Mouse (Mus musculus) 416B (cell line): Measurements from ENCODE around the gene Alg3.

ENCODE experiments used
- DNase-seq: peaks from one replicate; pipeline ENCODE4 v3.0.0; 2011; ENCODE audit warnings: low read depth

Gene Alg3

DNA sequence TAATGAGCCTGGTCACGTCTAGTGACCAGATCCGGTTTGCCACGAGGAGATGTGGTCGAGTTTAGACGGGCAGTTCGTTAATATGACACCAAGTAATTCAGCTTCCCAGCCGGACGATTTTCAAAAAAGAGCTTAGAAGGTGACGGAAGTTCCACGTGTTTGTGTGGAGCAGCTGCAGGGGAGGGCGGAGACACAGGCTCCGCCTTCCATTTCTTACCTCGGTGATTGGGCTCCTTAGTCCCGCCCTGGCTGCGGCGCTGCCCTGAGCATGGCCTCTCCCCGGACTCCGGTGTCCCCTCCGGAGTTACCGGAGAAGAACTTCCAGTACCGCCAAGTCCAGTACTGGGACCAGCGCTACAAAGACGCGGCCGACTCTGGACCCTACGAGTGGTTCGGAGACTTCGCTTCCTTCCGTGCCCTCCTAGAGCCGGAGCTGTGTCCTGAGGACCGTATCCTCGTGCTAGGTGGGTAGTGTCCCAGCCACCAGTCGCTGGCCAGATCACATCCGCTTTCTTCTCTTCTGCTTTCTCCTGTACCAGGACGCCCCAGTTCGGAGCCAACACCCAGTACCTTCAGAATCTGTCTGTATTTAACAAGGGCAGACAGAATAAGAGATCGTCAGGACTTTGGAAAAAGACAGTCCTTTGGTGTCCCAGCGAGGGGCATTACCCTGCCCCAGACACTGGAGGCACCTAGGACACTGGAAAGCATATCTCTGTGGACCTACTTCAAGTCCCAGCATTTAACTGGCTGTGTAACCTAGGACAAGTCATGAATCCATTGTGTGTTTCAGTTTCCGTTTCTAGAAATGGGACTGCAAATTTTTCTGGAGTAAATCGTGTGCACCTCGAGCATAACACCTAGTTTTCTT, at the start of gene Alg3, which contains the start of the genes Eef1akmt4 and Gm49333:
Gene Alg3, minus strand, starts transcription at position 379 of the 871 bp plus-strand sequence.
Gene Eef1akmt4, plus strand, starts transcription at position 237 of the 871 bp plus-strand sequence.
Gene Gm49333, plus strand, starts transcription at position 254 of the 871 bp plus-strand sequence.
- peak; percentile 99 for DNase-seq

DNA sequence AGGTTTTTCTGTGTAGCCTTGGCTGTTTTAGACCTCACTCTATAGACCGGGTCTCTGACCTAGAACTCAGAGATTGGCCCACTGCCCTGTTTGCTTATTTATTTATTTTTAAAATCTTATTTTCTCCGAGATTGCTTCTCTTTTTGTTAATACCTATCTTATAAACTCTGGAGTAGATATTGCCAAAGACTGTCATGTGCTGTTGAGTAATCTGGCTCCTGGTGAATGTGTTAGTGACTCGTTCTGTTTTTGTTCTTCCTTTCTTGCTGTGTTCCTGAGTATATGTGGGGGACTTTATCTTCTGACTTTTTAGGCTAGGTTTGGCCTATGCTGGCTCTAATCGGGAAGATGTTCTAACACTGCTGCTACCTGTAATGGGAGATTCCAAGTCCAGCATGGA, 46.1 kb upstream of the Alg3 start:
- DNase-seq, result no peak

DNA sequence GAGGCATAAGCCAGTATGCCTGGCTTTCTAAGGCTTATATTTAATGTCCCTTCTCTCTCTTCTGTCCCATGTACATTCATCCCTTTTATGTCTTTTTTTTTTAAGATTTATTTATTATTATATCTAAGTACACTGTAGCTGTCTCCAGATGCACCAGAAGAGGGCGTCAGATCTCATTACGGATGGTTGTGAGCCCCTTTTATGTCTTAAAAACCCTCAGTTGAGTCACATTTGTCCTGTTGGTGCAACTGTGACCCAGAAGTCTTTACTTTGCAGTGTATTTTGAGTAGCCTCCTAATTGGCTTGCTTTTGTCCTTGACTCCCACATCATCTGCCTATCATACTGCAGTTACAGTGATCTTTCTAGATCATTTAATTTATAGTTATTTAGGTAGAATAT, 41.8 kb upstream of the Alg3 start:
- peak; percentile 64 for DNase-seq

DNA sequence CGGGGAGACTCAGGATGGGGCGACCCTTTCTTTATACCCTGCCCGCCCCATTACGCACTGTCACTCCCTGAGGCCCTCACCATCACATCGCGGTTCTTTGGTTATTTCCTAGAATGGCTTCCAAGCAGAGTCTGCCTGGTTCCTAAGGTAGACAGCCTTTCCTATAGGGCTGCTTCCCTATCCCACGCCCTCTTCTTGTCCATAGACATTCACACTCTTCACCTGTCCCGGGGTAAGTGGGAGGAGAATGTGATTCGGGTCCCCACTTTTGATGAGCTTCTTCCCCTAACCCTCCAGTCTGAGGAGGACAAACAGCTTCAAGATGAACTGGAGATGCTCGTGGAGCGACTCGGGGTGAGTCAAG, 40.4 kb upstream of the Alg3 start:
- DNase-seq, result no peak

DNA sequence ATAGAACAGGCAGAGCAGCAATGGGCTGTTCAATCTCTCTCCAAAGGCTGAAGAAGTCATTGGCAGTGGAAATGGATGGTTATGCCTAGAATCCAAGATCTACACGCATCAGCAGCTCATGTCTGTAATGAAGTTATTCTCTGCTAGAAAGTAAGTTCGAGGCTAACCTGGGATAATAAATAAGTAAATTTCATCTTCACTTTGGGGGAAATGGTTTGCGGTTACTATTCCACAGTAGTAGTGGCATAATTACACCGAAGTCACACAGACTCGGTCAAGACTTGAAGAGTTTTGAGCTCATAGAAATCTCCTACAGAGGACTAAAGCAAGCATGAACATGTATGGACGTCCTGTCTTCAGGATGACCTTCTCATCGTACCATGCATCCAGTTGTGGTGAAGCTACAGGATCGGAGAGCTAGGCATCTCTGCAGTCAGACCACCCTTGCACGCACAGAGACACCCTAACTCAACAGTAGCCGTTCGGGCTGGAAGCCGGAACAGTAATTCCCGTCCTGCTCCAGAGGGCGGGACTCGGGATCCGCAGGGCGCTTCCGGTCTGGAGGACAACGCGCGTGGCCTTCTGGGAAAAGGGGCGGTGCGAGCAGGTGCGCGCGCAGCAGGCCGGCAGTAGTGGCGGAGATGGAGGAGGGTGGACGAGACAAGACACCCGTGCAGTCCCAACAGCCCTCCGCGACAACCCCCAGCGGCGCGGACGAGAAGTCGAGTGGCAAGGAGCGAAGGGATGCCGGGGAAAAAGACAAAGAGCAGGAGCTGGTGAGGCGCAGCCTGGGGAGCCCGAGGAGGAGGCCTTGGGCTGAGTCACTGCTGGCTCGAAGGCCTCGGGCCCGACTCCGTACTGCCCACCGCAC, 39.8 kb upstream of the Alg3 start, which contains the start of gene Psmd2:
Gene Psmd2, plus strand, starts transcription at position 577 of the 871 bp plus-strand sequence.
- DNase-seq, result peak; percentile 92

DNA sequence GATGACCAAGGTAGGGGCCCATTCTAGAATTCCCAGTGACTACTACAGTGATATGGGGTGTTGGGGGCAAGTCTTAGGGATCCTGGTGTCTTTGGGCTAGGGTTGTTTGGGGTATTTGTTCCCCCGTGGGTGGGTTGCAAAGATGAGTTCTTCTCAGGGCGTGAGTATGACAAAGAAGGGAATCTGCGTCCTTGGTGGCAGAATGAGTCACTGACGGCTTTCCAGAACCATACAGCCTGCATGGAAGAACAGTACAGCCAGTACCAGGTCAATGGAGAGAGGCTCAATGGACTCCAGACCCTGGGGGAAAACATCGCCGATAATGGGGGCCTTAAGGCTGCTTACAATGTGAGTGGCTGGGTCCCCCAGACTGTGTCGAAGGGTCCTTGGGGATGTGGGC, 32.4 kb upstream of the Alg3 start:
- DNase-seq, result no peak

DNA sequence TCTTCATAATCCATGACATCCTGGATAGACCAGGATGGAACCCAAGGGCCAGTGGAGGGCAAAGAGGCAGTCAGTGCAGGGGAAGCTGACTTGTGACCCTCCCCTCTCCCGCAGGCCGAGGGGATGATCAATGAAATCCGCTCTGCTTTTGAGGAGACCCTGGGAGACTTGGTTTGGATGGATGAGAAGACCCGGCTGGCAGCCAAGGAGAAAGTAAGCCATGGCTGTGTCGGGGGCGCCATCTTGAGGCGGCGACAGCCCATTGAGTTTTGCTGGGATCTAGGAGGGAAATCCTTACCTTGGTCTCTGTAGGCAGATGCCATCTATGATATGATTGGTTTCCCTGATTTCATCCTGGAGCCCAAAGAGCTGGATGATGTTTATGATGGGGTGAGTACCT, 30.6 kb upstream of the Alg3 start:
- DNase-seq, result peak; percentile 64

DNA sequence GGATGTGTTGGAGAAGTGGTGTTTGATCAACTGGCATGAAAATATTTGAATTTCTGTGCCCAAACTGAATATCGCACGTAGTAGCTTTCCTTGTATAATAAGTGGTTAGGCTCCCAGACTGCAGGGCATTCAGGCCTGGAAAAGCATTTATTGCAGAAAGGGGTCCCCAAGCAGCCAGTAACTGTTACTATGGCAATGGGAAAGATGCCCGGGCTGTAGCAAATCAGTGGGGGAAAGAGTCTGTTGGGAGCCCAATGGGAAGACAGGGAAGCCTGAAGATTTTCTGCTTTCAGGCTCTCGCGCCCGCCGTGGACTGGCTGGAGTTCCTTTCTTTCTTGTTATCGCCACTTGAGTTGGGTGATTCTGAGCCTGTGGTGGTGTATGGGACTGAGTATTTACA, 26.8 kb upstream of the Alg3 start:
- no peak for DNase-seq

DNA sequence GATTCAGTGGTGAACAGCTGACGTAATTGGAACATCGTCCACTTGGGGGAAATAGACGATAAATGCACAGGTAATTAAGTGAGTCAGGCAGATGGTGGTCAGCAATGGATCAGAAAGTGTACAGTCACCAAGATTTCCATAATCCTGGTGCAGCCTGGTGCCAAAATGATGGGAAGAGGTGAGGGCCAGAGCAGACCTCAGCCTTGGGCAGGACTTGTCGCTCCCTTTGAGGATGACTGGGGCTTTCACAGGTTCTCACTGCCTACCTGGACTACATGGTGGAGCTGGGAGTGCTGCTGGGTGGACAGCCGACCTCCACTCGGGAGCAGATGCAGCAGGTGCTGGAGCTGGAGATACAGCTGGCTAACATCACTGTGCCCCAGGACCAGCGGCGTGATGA, 25.9 kb upstream of the Alg3 start:
- no peak for DNase-seq

DNA sequence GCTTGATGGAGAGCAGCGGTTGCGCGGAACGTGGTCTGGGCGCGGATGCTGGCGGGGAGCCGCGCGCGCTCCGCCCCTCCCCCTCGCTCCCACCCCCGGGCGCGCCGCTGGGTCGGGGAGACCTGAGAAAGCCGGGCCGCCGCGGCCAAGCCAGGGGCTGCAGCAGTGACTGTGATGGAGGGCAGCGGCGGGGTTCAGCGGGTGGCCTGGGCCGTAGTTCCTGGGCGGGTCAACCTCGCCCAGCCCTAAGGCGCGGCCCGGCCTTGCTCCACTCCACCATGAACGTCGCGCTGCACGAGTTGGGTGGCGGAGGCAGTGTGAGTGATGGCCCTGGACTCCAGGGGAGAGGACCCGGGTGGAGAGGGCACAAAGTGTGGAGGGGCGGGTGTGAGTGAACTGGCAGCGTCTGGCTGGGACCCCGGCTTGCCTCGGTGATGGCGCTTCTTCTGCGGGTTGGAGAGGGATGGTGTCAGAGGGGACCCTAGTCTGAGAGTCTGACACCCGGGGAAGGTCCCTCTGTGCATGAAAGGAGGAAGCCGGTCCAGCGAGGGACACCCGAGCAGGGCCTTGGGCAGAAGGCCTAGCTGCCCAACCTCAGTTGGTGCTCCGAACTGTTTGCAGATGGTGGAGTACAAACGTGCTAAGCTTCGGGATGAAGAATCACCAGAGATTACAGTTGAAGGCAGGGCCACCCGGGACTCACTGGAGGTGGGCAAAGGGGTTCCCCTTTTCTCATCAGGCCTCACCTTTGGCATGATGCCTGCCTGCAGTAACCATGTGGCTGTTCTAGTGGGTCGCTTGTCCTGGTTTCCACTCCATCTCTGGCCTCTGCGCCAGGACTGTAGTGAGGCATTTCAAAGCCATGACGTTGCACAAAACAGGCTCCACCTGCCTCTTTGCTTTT, 18.4 kb upstream of the Alg3 start, which contains the start of gene Ece2:
Gene Ece2, plus strand, starts transcription at position 98 of the 904 bp plus-strand sequence.
- no peak for DNase-seq

DNA sequence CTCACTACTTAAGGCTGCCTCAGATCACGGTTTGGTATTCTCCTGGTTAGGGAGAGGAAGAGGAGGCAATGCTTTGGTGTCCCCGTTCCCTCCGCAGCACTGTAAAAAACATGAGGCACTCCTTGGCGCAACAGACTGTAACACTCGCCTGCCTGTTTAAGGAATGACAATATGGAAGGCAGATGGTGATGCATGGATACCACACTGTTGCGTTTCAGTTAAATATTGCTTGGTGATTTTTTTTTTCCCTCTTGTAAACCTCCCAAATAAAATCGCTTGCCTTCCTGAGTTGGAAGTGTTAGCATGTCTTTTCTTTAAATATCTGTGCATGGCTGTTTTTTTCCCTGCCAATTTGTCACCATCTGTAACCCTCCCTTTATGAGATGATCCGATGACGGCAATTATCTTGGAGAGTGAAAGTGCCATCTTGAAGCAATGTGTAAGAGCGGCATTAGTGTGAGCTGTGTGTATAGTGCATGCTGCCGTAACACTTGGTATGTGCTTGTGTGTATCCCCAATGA, 17.4 kb upstream of the Alg3 start:
- DNase-seq, result no peak

DNA sequence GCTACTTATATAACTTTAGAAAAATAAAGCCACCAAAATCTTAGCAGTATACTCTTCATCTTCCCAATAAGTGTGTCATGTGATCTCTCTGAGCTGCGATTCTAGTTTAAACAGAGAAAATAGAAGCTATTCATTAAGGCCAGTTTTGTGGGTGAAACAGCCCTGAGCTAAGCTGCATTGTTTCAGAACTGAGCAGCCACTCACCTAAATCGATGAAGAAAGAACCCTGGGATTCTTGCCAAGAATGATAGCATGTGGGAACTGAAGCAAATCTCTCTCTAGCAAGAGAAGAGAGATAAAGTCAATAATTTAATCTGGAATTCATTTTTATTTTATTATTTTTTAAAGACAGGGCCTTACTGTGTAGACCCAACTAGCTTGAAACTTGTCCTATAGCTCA, 11.7 kb upstream of the Alg3 start:
- DNase-seq, result peak; percentile 17

DNA sequence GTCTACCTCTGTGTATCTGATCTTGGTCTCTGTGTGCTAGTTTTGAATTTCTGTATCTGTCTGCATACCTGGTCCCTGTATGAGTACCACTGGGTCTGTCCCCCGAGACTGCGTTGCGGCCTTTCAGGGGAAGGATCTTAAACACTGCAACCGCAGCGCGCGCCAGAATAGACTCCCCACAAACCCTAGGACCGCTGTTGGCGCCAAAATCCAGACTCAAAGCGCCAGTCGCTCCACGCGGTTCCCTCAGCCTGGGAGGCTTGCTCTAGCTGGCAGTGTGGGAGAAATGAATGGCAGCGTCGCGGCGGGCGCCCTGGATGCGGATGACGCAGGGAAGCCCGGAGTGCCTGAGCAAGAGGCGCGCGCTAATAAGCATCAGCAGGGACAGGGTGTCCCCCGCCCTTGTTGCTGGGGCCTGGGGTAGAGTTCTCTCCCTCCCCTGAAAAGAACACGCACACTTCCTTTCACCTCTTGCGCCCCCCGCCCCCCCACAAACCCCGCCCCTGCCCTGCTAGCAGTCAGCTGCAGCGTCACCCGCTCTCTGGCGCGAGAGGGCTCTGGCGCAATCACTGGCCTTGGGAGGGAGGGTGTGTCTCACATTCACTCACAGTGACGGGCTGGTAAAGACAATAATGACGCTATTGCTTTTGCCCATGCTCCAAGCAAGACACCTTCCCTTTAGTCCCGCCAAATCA, 10.6 kb upstream of the Alg3 start:
- peak; percentile 96 for DNase-seq

DNA sequence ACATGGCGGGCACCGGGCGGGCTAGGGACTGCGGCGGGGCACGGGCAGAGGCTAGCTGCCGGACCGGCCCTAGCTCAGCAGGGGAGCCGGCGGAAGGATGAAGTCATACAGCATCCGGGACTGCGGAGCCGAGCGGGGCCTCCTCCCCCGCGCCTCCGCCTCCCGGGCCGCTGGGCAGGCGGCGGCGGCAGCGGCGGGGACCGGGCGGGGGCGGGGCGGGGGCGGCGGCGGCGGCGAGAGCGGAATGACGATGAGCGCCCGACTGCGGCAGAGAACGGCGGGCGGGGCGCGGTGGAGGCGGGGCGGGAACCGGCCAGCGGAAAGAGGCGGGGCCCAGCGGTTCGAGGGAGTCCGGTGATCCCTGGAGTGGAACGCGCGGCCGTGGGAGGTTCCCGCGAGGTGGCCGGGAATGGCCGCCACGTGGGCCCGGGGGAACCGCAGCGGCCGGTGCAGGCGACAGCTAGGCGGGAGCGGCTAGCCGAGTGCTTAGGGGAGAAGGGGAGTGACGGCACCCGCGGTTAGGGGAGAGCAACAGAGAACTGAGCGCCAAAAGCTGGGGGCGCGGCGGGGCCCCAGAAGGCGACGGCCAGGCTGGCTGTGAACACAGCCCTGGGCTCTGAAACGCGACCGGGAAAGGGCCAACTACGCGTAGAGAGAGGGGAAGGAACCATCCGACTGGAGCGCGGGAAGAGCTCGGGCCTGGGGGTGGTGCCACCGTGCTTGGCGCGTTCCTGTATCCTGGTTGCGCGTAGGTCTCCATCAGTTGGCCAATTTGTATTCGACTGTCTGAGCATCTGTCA, 9.9 kb upstream of the Alg3 start, which contains the start of gene Camk2n2:
Gene Camk2n2, minus strand, starts transcription at position 97 of the 800 bp plus-strand sequence.
- peak; percentile 62 for DNase-seq

DNA sequence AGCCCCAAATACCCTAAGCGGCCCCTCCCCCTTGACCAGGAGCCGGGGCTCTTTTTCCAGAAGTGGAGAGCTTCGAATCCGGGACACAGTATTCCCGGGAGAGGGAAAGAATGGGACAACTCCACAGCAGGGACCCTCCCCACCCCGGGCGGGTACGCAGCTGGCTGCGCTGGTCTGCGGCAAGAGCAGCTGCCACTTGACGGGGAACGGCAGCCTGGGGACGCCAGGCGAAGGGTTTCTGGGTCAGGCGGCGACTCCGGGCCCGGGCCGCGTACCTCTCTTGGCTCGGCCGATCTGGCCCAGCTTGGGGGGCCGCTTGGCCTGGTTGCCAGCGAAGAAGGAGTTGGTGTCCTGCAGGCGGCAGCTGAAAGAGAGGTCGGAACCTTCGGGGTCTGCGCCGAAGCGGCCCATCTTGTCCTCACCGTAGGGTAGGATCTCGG, 9.2 kb upstream of the Alg3 start:
- no peak for DNase-seq

DNA sequence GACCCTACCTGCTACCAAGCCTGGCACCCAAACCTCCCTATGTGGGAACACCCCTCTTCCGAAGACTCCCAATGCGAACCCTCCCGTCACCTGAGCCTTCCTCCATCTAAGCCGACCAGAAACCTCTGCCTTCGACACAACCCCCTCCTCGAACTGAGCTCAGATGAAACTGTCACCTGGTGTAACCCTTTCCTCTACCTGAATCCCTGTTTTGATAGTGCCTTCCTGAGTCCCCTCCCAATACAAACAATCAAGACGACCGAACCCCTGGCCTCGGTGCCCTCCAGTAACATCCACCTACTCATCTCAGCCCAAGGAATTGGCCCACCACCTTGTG, 8.8 kb upstream of the Alg3 start:
- DNase-seq, result no peak

DNA sequence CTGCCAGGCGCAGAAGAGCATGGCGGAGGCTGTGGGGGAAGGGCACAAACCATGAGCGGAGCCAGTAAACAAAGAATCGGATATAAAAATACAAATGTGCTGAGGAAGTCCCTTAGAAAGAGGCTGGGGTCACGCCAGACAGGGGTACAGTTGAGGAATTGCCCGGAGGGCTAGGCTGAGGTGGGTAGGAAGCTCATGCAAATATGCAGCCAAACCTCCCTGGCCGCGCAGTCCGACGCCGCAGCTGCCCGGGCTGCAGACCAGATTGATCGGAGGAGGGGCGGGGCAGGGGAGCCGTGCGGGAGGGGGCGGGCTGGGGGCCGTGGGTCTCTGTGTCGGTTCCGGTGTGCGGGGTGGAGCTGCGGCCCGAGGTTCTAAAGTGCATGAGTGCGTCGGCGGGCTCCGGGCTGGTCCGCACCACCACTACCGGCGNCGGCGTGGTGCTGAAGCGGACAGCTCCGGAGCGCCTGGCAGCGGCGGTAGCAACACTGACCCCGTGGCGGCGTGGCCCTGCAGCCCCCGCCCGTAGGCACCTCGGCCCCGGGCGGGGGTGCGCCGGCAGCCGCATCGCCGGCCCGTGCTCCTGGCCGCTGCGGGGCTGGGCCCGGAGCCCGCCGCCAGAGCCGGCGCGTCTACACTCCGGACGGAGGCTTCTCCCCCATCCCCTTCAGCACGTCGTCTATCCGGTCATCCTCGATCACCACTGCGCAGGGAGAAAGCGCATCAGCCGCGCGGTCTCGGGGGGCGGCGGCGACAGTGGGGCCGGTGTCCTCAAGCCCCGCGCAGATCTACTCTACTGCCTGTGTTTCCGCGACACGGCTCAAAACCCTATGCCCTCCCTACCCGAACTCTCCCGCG, 8.2 kb upstream of the Alg3 start:
- DNase-seq, result no peak

DNA sequence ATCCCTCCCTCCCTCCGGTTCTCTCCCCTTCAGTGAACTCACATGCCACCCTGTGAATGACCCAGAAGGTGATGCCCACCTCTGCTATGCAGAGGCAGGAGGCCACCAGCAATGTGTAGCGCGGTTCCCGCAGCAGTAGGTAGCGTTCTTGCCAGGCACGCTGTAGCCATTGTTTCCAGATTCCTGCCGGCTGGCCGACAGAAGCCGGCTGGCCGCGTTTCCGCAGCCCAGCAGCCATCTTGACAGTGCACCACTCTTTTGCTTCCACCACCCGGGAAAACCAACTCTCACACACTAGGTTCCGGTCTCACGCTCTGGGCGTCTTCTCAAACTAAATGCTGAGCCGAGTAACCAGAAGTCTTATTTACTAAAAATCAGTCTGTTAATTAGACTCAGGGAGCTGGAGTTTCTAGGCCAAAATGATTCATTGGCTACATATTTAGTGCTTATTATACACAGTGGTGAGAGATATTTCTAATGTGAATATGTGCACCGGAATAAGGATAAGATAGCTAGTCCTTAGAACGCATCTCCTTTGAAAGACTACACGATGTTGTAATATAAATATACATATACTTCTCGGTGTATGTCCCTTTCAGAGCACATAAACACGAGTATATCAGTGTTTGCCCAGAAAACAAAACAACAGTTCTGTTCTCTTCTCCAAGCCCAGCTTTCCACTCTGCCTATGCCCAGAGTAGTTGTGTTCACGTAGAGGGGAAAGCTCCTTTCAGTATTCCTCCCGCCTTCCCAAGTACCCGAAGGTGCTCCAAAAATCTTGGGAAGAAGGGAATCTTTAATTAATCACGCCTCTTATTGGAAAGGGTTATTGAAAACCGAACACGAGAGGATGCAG, 806 bp downstream of the Alg3 start:
- peak; percentile 93 for DNase-seq
